Mouse (Mus musculus): ENCODE results near the gene Lamp2. TPM values are rescaled to one million over a fixed set of nuclear protein-coding genes. Genes with fewer than 3 reads are reported as not detected.

Lamp2 gene
- 3.5 and 12.1 TPM in 2 replicates for polyA plus RNA-seq (2012; ENCODE audit: low replicate concordance)

GRCm38 (mm10) chrX:38455890-38456634 is at the start of gene Lamp2:
Gene Lamp2 (minus strand): TSS chrX:38456454.

Other genes starting within 250 kb of the Lamp2 start
- 0.08 TPM in 1 of 2 replicates, not detected in the other for gene Tmem255a, start 204.0 kb downstream of the Lamp2 start, polyA plus RNA-seq (2012; ENCODE audit: low replicate concordance)
- gene Atp1b4, start 140.3 kb downstream of the Lamp2 start, polyA plus RNA-seq (2012; ENCODE audit: low replicate concordance) = not detected in 2 replicates
- gene Cul4b, start 119.7 kb upstream of the Lamp2 start, polyA plus RNA-seq (2012; ENCODE audit: low replicate concordance) = 9.1 and 13.1 TPM in 2 replicates
- 0.79 and 1.8 TPM in 2 replicates for gene Mcts1, start 144.1 kb upstream of the Lamp2 start, polyA plus RNA-seq (2012; ENCODE audit: low replicate concordance)
- 0.97 and 1.1 TPM in 2 replicates for gene C1galt1c1, start 178.6 kb upstream of the Lamp2 start, polyA plus RNA-seq (2012; ENCODE audit: low replicate concordance)